Mouse (Mus musculus) megakaryocyte, embryonic 14.5 days (primary cell): Measurements from ENCODE around the gene Igf2bp3. TPM values are rescaled to one million over a fixed set of nuclear protein-coding genes. Genes with fewer than 3 reads are reported as not detected.

Experiments
- H3K27me3 ChIP-seq: replicated peaks from 2 replicates; pipeline ENCODE3; 2012; ENCODE audit warnings: inconsistent platforms
- H3K36me3 ChIP-seq: replicated peaks from 2 replicates; pipeline ENCODE3; 2012; ENCODE audit warnings: low read length, inconsistent platforms, mixed read lengths
- H3K4me1 ChIP-seq: 2 replicates; pipeline ENCODE4 v1.6.1; 2012; ENCODE audit warnings: inconsistent platforms
- H3K4me3 ChIP-seq: replicated peaks from 2 replicates; pipeline ENCODE3; 2012; ENCODE audit warnings: moderate library complexity, mild to moderate bottlenecking, inconsistent platforms
- H3K9me3 ChIP-seq: 2 replicates; pipeline ENCODE4 v1.6.1; 2012; ENCODE audit warnings: inconsistent platforms
- FLI1 ChIP-seq: IDR thresholded peaks from 2 replicates; pipeline ENCODE4 v1.6.1; 2012; ENCODE audit warnings: low read length, inconsistent platforms, mixed read lengths
- GATA1 ChIP-seq: IDR thresholded peaks from 3 replicates; pipeline ENCODE4 v1.6.1; 2012; ENCODE audit warnings: mixed read lengths, low read length, inconsistent platforms, borderline replicate concordance
- polyA plus RNA-seq: library from polyadenylated mRNA; stranded (reverse); fragments of >175 nt; gene quantifications from 2 replicates; pipeline ENCODE4 v1.2.3, GENCODE M21; 2012; ENCODE audit warnings: low replicate concordance; ENCODE audit not compliant: insufficient read depth

Gene Igf2bp3
- polyA plus RNA-seq, 1 experiment: 11.9 TPM

GRCm38 (mm10) chr6:49116241-49116640, 98.5 kb downstream of the Igf2bp3 start:
- Histone ChIP-seq H3K9me3 (no peaks in the 10 kb centered on the region), H3K4me1 (peaks cover 25% of the 10 kb centered on the region), H3K27me3 (no peaks in the 10 kb centered on the region), H3K36me3 (peaks cover 64% of the 10 kb centered on the region), H3K4me3 (no peak overlapping the region)
- TF ChIP-seq FLI1: no peak
- no peak for TF ChIP-seq GATA1

GRCm38 (mm10) chr6:49115550-49115949, 99.2 kb downstream of the Igf2bp3 start:
- H3K4me1 ChIP-seq: peaks cover 18% of the 10 kb centered on the region
- H3K27me3 ChIP-seq: no peaks in the 10 kb centered on the region
- H3K9me3 ChIP-seq: no peaks in the 10 kb centered on the region
- TF ChIP-seq GATA1: no peak
- no peak for TF ChIP-seq FLI1
- H3K4me3 ChIP-seq: no peak overlapping the region
- peaks cover 65% of the 10 kb centered on the region for H3K36me3 ChIP-seq

- no peak for TF ChIP-seq GATA1
- no peak for TF ChIP-seq FLI1
- peaks cover 8% of the 10 kb centered on the region for H3K4me1 ChIP-seq
- H3K36me3 ChIP-seq: peaks cover 69% of the 10 kb centered on the region
- H3K4me3 ChIP-seq: no peak overlapping the region
- H3K27me3 ChIP-seq: no peaks in the 10 kb centered on the region
- no peaks in the 10 kb centered on the region for H3K9me3 ChIP-seq
Measured at GRCm38 (mm10) chr6:49114457-49114856, 100.3 kb downstream of the Igf2bp3 start.

- Histone ChIP-seq H3K27me3 (no peaks in the 10 kb centered on the region), H3K36me3 (peaks cover 74% of the 10 kb centered on the region), H3K9me3 (no peaks in the 10 kb centered on the region), H3K4me3 (no peak overlapping the region), H3K4me1 (peaks cover 7% of the 10 kb centered on the region; the same call in 1 of the 2 replicates)
- no peak for TF ChIP-seq FLI1
- no peak for TF ChIP-seq GATA1
Measured at GRCm38 (mm10) chr6:49113895-49114294, 100.9 kb downstream of the Igf2bp3 start.

GRCm38 (mm10) chr6:49109196-49109595, 105.6 kb downstream of the Igf2bp3 start:
- TF ChIP-seq GATA1: no peak
- no peak for TF ChIP-seq FLI1
- H3K4me1 ChIP-seq: 0 out of 2 replicates have a peak, but pooled peaks cover 3% of the 10 kb centered on the region
- H3K36me3 ChIP-seq: peaks cover 74% of the 10 kb centered on the region
- no peaks in the 10 kb centered on the region for H3K9me3 ChIP-seq
- no peaks in the 10 kb centered on the region for H3K27me3 ChIP-seq
- no peak overlapping the region for H3K4me3 ChIP-seq

GRCm38 (mm10) chr6:49106746-49107500, 107.8 kb downstream of the Igf2bp3 start:
- no peak overlapping the region for H3K4me3 ChIP-seq
- no peaks in the 10 kb centered on the region for H3K27me3 ChIP-seq
- H3K4me1 ChIP-seq: 0 out of 2 replicates have a peak, but pooled peaks cover 3% of the 10 kb centered on the region
- no peak for TF ChIP-seq GATA1
- no peak for TF ChIP-seq FLI1
- H3K9me3 ChIP-seq: no peaks in the 10 kb centered on the region
- peaks cover 90% of the 10 kb centered on the region for H3K36me3 ChIP-seq

GRCm38 (mm10) chr6:49099086-49099485, 115.7 kb downstream of the Igf2bp3 start:
- H3K27me3 ChIP-seq: no peaks in the 10 kb centered on the region
- TF ChIP-seq GATA1: no peak
- TF ChIP-seq FLI1: no peak
- peaks cover 96% of the 10 kb centered on the region for H3K36me3 ChIP-seq
- peaks cover 29% of the 10 kb centered on the region for H3K4me1 ChIP-seq
- no peaks in the 10 kb centered on the region for H3K9me3 ChIP-seq
- H3K4me3 ChIP-seq: no peak overlapping the region

GRCm38 (mm10) chr6:49097596-49098110, 117.1 kb downstream of the Igf2bp3 start:
- no peaks in the 10 kb centered on the region for H3K27me3 ChIP-seq
- H3K36me3 ChIP-seq: peaks cover 96% of the 10 kb centered on the region
- TF ChIP-seq GATA1: no peak
- TF ChIP-seq FLI1: no peak
- H3K9me3 ChIP-seq: no peaks in the 10 kb centered on the region
- peaks cover 29% of the 10 kb centered on the region for H3K4me1 ChIP-seq
- no peak overlapping the region for H3K4me3 ChIP-seq

GRCm38 (mm10) chr6:49096933-49097461, 117.8 kb downstream of the Igf2bp3 start:
- Histone ChIP-seq H3K4me1 (peaks cover 29% of the 10 kb centered on the region), H3K27me3 (no peaks in the 10 kb centered on the region), H3K36me3 (peaks cover 96% of the 10 kb centered on the region), H3K9me3 (no peaks in the 10 kb centered on the region), H3K4me3 (no peak overlapping the region)
- TF ChIP-seq GATA1: no peak
- no peak for TF ChIP-seq FLI1

GRCm38 (mm10) chr6:49096421-49096820, 118.3 kb downstream of the Igf2bp3 start:
- H3K36me3 ChIP-seq: peaks cover 99% of the 10 kb centered on the region

More at GRCm38 (mm10) chr6:49096421-49096820, 118.3 kb downstream of the Igf2bp3 start:
- H3K4me3 ChIP-seq: no peak overlapping the region
- H3K4me1 ChIP-seq: peaks cover 29% of the 10 kb centered on the region
- no peaks in the 10 kb centered on the region for H3K27me3 ChIP-seq
- H3K9me3 ChIP-seq: no peaks in the 10 kb centered on the region
- TF ChIP-seq FLI1 (no peak), GATA1 (no peak)
